ENCODE assay signal across 13 mouse cellular contexts in the genomic region with DNA sequence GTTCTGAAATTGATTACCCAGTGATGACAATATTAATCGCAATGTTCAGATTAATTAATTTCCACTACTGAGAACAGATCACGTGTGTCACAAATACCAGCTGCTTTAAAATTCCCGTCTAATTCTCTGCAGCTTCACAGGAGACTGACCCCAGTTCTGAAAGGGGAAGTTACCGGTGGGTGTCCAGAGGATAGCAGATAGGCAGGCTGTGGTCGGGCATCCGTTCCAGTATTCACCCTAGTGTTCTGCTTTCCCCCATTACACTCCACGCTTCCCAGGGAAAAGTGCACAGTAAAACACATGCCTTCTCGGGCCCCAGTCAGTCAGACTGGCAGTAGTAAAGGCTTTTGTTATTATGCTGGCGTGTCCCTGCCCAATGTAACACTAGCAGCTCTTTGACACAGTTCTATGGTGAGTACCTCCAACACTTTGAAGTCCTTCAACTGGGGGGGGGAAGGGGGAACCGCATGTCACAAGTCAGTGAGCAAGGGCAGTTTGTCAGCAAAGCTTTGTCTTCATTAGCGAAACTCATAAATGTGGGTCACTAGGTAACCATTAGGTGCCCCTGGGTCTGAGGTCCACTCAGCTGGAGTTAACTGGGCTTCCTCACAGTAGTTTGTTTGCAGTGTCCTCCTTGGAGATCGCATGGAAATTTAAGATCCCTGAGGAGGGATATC.
DNase-seq lines count a peak whose midpoint lies in the region; ATAC-seq and TF ChIP-seq lines count a peak whose summit lies in the region.
"Had no signal": no experiment of that assay in that cellular context is flagged by ENCODE, and none has a peak within 500 bp of the region (broad histone marks: within the 10 kb centered on the region; RNA-seq: fewer than 3 reads in every experiment).

No protein-coding gene starts in this region.

- H3K27ac ChIP-seq in neural tube, embryonic 13.5 days (replicated peaks): no peak overlapping the region
- H3K27ac ChIP-seq in neural tube, embryonic 15.5 days (replicated peaks): no peak overlapping the region
- no peak overlapping the region for H3K27ac ChIP-seq in kidney, embryonic 14.5 days (ENCODE audit: low read depth, low read length)
- H3K27ac ChIP-seq in hindbrain, postnatal 0 days: no peak overlapping the region
- H3K27ac ChIP-seq: midbrain, embryonic 12.5 days had no signal

- WGBS in neural tube, embryonic 13.5 days: 32% methylated on average over 12 of the region's 12 CpGs
- 24% methylated on average over 12 of the region's 12 CpGs for WGBS in neural tube, embryonic 15.5 days
- WGBS in kidney, embryonic 14.5 days: 23% methylated on average over 12 of the region's 12 CpGs
- 37% methylated on average over 12 of the region's 12 CpGs for WGBS in hindbrain, postnatal 0 days

- no peak overlapping the region for H3K4me2 ChIP-seq in neural tube, embryonic 13.5 days
- H3K4me2 ChIP-seq in neural tube, embryonic 15.5 days: no peak overlapping the region
- H3K4me2 ChIP-seq in kidney, embryonic 14.5 days (replicated peaks; ENCODE audit: low read depth, low read length): no peak overlapping the region
- no peak overlapping the region for H3K4me2 ChIP-seq in hindbrain, postnatal 0 days (ENCODE audit: low read depth, low read length)
- H3K4me2 ChIP-seq: midbrain, embryonic 12.5 days had no signal

- no peaks in the 10 kb centered on the region for H3K36me3 ChIP-seq in neural tube, embryonic 13.5 days
- H3K36me3 ChIP-seq in neural tube, embryonic 15.5 days: no peaks in the 10 kb centered on the region
- H3K36me3 ChIP-seq in kidney, embryonic 14.5 days (ENCODE audit: control insufficient read depth, insufficient read depth, low read length): no peaks in the 10 kb centered on the region
- no peaks in the 10 kb centered on the region for H3K36me3 ChIP-seq in hindbrain, postnatal 0 days (ENCODE audit: insufficient read depth, low read length)
- H3K36me3 ChIP-seq: midbrain, embryonic 12.5 days had no signal

- peak; percentile 5 to 26 for DNase-seq in kidney, postnatal 4 days
- DNase-seq in retina, postnatal 1 day: peak; percentile 31
- DNase-seq in hindbrain, postnatal 0 days (ENCODE audit: low spot score): no peak
- no peak for DNase-seq in adipocyte (ENCODE audit: low spot score)
- DNase-seq: adrenal gland, postnatal 25 days; liver; liver, postnatal 0 days; right cerebral cortex, adult 18-20 months had no signal

- no peak overlapping the region for H3K4me3 ChIP-seq in neural tube, embryonic 13.5 days
- H3K4me3 ChIP-seq in neural tube, embryonic 15.5 days (replicated peaks): no peak overlapping the region
- no peak overlapping the region for H3K4me3 ChIP-seq in kidney, embryonic 14.5 days (ENCODE audit: low read length)
- no peak overlapping the region for H3K4me3 ChIP-seq in hindbrain, postnatal 0 days (ENCODE audit: low read length)
- H3K4me3 ChIP-seq: midbrain, embryonic 12.5 days had no signal

- peaks cover 10% of the 10 kb centered on the region for H3K4me1 ChIP-seq in neural tube, embryonic 13.5 days (replicated peaks)
- 0 out of 2 replicates have a peak, but pooled peaks cover 6% of the 10 kb centered on the region for H3K4me1 ChIP-seq in neural tube, embryonic 15.5 days
- peaks cover 6% of the 10 kb centered on the region for H3K4me1 ChIP-seq in kidney, embryonic 14.5 days (ENCODE audit: control insufficient read depth, insufficient read depth, low read length)
- H3K4me1 ChIP-seq in hindbrain, postnatal 0 days (ENCODE audit: insufficient read depth, low read length): no peaks in the 10 kb centered on the region
- H3K4me1 ChIP-seq: midbrain, embryonic 12.5 days had no signal

- H3K27me3 ChIP-seq in neural tube, embryonic 13.5 days: no peaks in the 10 kb centered on the region
- H3K27me3 ChIP-seq in neural tube, embryonic 15.5 days (replicated peaks): no peaks in the 10 kb centered on the region
- H3K27me3 ChIP-seq in kidney, embryonic 14.5 days (ENCODE audit: control insufficient read depth, insufficient read depth, low read length): no peaks in the 10 kb centered on the region
- H3K27me3 ChIP-seq in hindbrain, postnatal 0 days (ENCODE audit: insufficient read depth, low read length): no peaks in the 10 kb centered on the region
- H3K27me3 ChIP-seq: midbrain, embryonic 12.5 days had no signal

- peak; percentile 27; the same call in 1 of the 2 replicates for ATAC-seq in neural tube, embryonic 13.5 days (ENCODE audit: low read depth)
- ATAC-seq in neural tube, embryonic 15.5 days (ENCODE audit: low FRiP score): no peak
- ATAC-seq in kidney, embryonic 14.5 days (ENCODE audit: low FRiP score, low TSS enrichment): peak; percentile 92
- ATAC-seq in hindbrain, postnatal 0 days: no peak
- no peak for ATAC-seq in activated CD4-positive, CD25-positive, alpha-beta regulatory T cell, adult 4 months
- ATAC-seq: liver, postnatal 0 days had no signal

- H3K9ac ChIP-seq in neural tube, embryonic 13.5 days: no peak overlapping the region
- no peak overlapping the region for H3K9ac ChIP-seq in neural tube, embryonic 15.5 days (replicated peaks)
- no peak overlapping the region for H3K9ac ChIP-seq in kidney, embryonic 14.5 days (ENCODE audit: low read depth, low read length)
- H3K9ac ChIP-seq in hindbrain, postnatal 0 days (replicated peaks; ENCODE audit: low read length): no peak overlapping the region
- H3K9ac ChIP-seq: liver, postnatal 0 days; midbrain, embryonic 12.5 days had no signal

- TF ChIP-seq CTCF in hindbrain, postnatal 0 days (IDR thresholded peaks at IDR 0.05; ENCODE audit: low read depth): no peak

- no peaks in the 10 kb centered on the region for H3K9me3 ChIP-seq in neural tube, embryonic 13.5 days
- H3K9me3 ChIP-seq in neural tube, embryonic 15.5 days (replicated peaks): no peaks in the 10 kb centered on the region
- H3K9me3 ChIP-seq in kidney, embryonic 14.5 days (ENCODE audit: control insufficient read depth, low read length): no peaks in the 10 kb centered on the region
- H3K9me3 ChIP-seq in hindbrain, postnatal 0 days (ENCODE audit: low read length): no peaks in the 10 kb centered on the region
- H3K9me3 ChIP-seq: midbrain, embryonic 12.5 days had no signal

Comparison
In these comparisons a context has a peak if more than half of its experiments do, and no peak if none do; other contexts are left out.
1. ATAC-seq: peak in neural tube, embryonic 13.5 days (single experiment) and kidney, embryonic 14.5 days (single experiment); none in neural tube, embryonic 15.5 days (single experiment), hindbrain, postnatal 0 days (single experiment) and activated CD4-positive, CD25-positive, alpha-beta regulatory T cell, adult 4 months (single experiment).
2. DNase-seq: peak in kidney, postnatal 4 days (2 of 2) and retina, postnatal 1 day (single experiment); none in hindbrain, postnatal 0 days (single experiment) and adipocyte (single experiment).